Mouse (Mus musculus) kidney, adult 2 months (tissue): ENCODE data around the gene Magi2.

Experiments used
- CTCF ChIP-seq: fragments of 200-500 bp; conservative IDR thresholded peaks from 2 replicates; pipeline ENCODE4 v1.5.1; 2011; ENCODE audit warnings: low read depth, mild to moderate bottlenecking, control low read depth, low read length, moderate library complexity, mixed read lengths; ENCODE audit not compliant: insufficient read depth, insufficient read length
- POLR2A ChIP-seq: fragments of 200-500 bp; IDR thresholded peaks from one replicate; pipeline ENCODE4 v1.6.1; 2011; ENCODE audit warnings: low read depth, low read length, control low read depth

DNA sequence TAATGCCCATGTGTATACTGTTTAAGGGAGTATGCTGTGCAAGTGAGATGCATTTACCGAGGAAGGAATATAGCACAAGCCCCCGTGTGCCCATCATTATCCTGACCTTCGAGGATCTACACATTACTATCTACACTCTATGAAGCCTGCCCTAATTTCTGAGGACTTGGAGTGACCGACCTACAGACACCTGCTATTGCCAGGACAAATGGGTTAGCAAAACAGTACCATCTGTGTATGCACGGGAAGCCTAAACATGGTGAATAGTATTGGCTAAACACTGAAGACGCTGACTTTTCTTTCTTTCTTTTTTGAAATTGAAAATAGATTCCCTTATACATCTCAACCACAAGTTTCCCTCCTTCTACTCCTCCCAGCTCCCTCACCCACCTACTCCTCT is 1024.7 kb downstream of the Magi2 start:
- no peak for TF ChIP-seq POLR2A
- no peak for TF ChIP-seq CTCF
